Mouse (Mus musculus) cortical plate, adult 2 months (tissue): Measurements from ENCODE around the gene Mical2.

ENCODE experiments used
- CTCF ChIP-seq: fragments of 200-500 bp; IDR thresholded peaks from 2 replicates; pipeline ENCODE4 v1.5.1; 2011; ENCODE audit warnings: mild to moderate bottlenecking, control low read depth, low read length; ENCODE audit not compliant: insufficient read depth; ENCODE audit errors: extremely low read depth
- POLR2A ChIP-seq: fragments of 200-500 bp; IDR thresholded peaks from 2 replicates; pipeline ENCODE4 v1.6.1; 2011; ENCODE audit warnings: mild to moderate bottlenecking, low read length, control low read depth; ENCODE audit not compliant: insufficient read depth; ENCODE audit errors: extremely low read depth

DNA sequence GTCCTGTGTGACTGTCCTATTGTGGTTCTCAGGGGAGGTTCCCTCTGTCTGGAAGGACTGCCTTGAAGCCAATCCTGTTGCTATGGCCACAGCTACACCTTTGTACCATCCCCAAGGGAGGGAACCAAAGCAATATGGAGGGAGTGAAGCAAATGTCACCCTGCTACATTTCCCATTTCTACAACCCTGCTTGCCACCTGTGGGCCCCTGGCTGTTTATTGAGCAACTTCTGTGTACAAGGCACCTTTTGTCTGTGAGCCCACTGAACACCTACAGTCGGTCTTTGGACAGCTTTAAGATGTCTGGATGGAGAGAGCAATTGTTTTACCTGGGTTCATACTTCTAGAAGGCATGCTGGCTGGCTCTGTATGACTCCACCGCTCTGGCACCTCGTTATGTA lies 46.0 kb downstream of the Mical2 start:
- no peak for TF ChIP-seq POLR2A
- TF ChIP-seq CTCF = no peak
